Mouse (Mus musculus): ENCODE results near the gene Tdp2.

- TF ChIP-seq POLR2A (IDR thresholded peaks at IDR 0.05; ENCODE audit: control insufficient read depth in 1 of 2, insufficient read depth in 1 of 2, low read depth in 1 of 2, low read length in 2 of 2, poor library complexity in 1 of 2) (no peak), GATA1 (IDR thresholded peaks at IDR 0.05; ENCODE audit: low read depth, low read length) (no peak)
Measured at GRCm38 (mm10) chr13:24889554-24889953, 58.1 kb downstream of the Tdp2 start.
